Mouse (Mus musculus): ENCODE measurements around the gene Plk3. TPM values are rescaled to one million over a fixed set of nuclear protein-coding genes. Genes with fewer than 3 reads are reported as not detected.
A peak's percentile ranks its signal among the peaks of the same experiment; 100 is the strongest.

Gene Plk3
- polyA plus RNA-seq, 1 experiment from 2014 or later = 36.8 TPM

GRCm38 (mm10) chr4:117132794-117133143, 994 bp downstream of the Plk3 start:
- no peak for DNase-seq (ENCODE audit: low spot score)
- peaks cover 35% of the 10 kb centered on the region for H3K27me3 ChIP-seq (ENCODE audit: low read depth, poor library complexity, severe bottlenecking)
- H3K36me3 ChIP-seq = peaks cover 39% of the 10 kb centered on the region
- peak overlapping the region; percentile 95 for H3K4me3 ChIP-seq
- H3K4me1 ChIP-seq = peaks cover 81% of the 10 kb centered on the region
- 2% methylated on average over 11 of the region's 11 CpGs for WGBS
- peak overlapping the region; percentile 93 for H3K27ac ChIP-seq (replicated peaks)
- no peaks in the 10 kb centered on the region for H3K9me3 ChIP-seq (replicated peaks)

- Histone ChIP-seq H3K27ac (replicated peaks) (peak overlapping the region; percentile 93), H3K36me3 (peaks cover 46% of the 10 kb centered on the region), H3K27me3 (ENCODE audit: low read depth, poor library complexity, severe bottlenecking) (peaks cover 35% of the 10 kb centered on the region), H3K9me3 (replicated peaks) (no peaks in the 10 kb centered on the region), H3K4me3 (peak overlapping the region; percentile 95), H3K4me1 (peaks cover 81% of the 10 kb centered on the region)
- WGBS = 2% methylated on average over 7 of the region's 7 CpGs
- DNase-seq (ENCODE audit: low spot score) = peak; percentile 89
These were observed 1.6 kb downstream of the Plk3 start for GRCm38 (mm10) chr4:117131890-117132793.

GRCm38 (mm10) chr4:117131198-117131597, 2.6 kb downstream of the Plk3 start:
- WGBS = 63% methylated on average over 6 of the region's 6 CpGs

GRCm38 (mm10) chr4:117130790-117131189, 3.0 kb downstream of the Plk3 start:
- DNase-seq (ENCODE audit: low spot score) = no peak
- 64% methylated on average over 6 of the region's 6 CpGs for WGBS
- H3K27ac ChIP-seq (replicated peaks) = peak overlapping the region; percentile 93
- peak overlapping the region; percentile 95 for H3K4me3 ChIP-seq
- peaks cover 35% of the 10 kb centered on the region for H3K27me3 ChIP-seq (ENCODE audit: low read depth, poor library complexity, severe bottlenecking)
- H3K4me1 ChIP-seq = peaks cover 84% of the 10 kb centered on the region
- H3K9me3 ChIP-seq (replicated peaks) = no peaks in the 10 kb centered on the region
- peaks cover 46% of the 10 kb centered on the region for H3K36me3 ChIP-seq

More at GRCm38 (mm10) chr4:117131198-117131597, 2.6 kb downstream of the Plk3 start:
- peak overlapping the region; percentile 95 for H3K4me3 ChIP-seq
- no peaks in the 10 kb centered on the region for H3K9me3 ChIP-seq (replicated peaks)
- peaks cover 84% of the 10 kb centered on the region for H3K4me1 ChIP-seq
- H3K27ac ChIP-seq (replicated peaks) = peak overlapping the region; percentile 93
- H3K36me3 ChIP-seq = peaks cover 46% of the 10 kb centered on the region
- peaks cover 35% of the 10 kb centered on the region for H3K27me3 ChIP-seq (ENCODE audit: low read depth, poor library complexity, severe bottlenecking)
- no peak for DNase-seq (ENCODE audit: low spot score)

GRCm38 (mm10) chr4:117127991-117128686, 5.6 kb downstream of the Plk3 start:
- Histone ChIP-seq H3K27ac (replicated peaks) (no peak overlapping the region), H3K36me3 (peaks cover 46% of the 10 kb centered on the region), H3K4me3 (no peak overlapping the region), H3K27me3 (ENCODE audit: low read depth, poor library complexity, severe bottlenecking) (peaks cover 34% of the 10 kb centered on the region), H3K4me1 (peaks cover 84% of the 10 kb centered on the region), H3K9me3 (replicated peaks) (no peaks in the 10 kb centered on the region)
- 93% methylated on average over 33 of the region's 33 CpGs for WGBS
- no peak for DNase-seq (ENCODE audit: low spot score)

- Histone ChIP-seq H3K4me1 (peaks cover 70% of the 10 kb centered on the region), H3K27me3 (ENCODE audit: low read depth, poor library complexity, severe bottlenecking) (peaks cover 21% of the 10 kb centered on the region), H3K27ac (replicated peaks) (peak within 1 kb of the TSS; percentile 91), H3K4me3 (peak within 1 kb of the TSS; percentile 25), H3K36me3 (peaks cover 46% of the 10 kb centered on the region), H3K9me3 (replicated peaks) (no peaks in the 10 kb centered on the region)
- WGBS = 86% methylated on average over 9 of the region's 9 CpGs
- no peak for DNase-seq (ENCODE audit: low spot score)
These were observed 7.0 kb downstream of the Plk3 start, which contains the start of gene Tctex1d4 for GRCm38 (mm10) chr4:117126675-117127290. Gene Tctex1d4, plus strand, starts transcription at chr4:117126794.

GRCm38 (mm10) chr4:117125910-117126674, 7.7 kb downstream of the Plk3 start:
- H3K9me3 ChIP-seq (replicated peaks) = no peaks in the 10 kb centered on the region
- peaks cover 14% of the 10 kb centered on the region for H3K27me3 ChIP-seq (ENCODE audit: low read depth, poor library complexity, severe bottlenecking)
- peaks cover 40% of the 10 kb centered on the region for H3K36me3 ChIP-seq
- WGBS = 51% methylated on average over 15 of the region's 15 CpGs
- H3K4me1 ChIP-seq = peaks cover 70% of the 10 kb centered on the region
- peak overlapping the region; percentile 91 for H3K27ac ChIP-seq (replicated peaks)
- peak overlapping the region; percentile 25 for H3K4me3 ChIP-seq
- DNase-seq (ENCODE audit: low spot score) = no peak

GRCm38 (mm10) chr4:117125348-117125909, 8.3 kb downstream of the Plk3 start, which contains the start of gene Btbd19:
Gene Btbd19, minus strand, starts transcription at chr4:117125725.
- 32% methylated on average over 8 of the region's 8 CpGs for WGBS
- Histone ChIP-seq H3K27ac (replicated peaks) (peak within 1 kb of the TSS; percentile 91), H3K27me3 (ENCODE audit: low read depth, poor library complexity, severe bottlenecking) (peaks cover 7% of the 10 kb centered on the region), H3K4me3 (peak within 1 kb of the TSS; percentile 25), H3K9me3 (replicated peaks) (no peaks in the 10 kb centered on the region), H3K4me1 (peaks cover 69% of the 10 kb centered on the region), H3K36me3 (peaks cover 34% of the 10 kb centered on the region)
- peak; percentile 62 for DNase-seq (ENCODE audit: low spot score)

- H3K4me1 ChIP-seq = peaks cover 66% of the 10 kb centered on the region
- H3K9me3 ChIP-seq (replicated peaks) = no peaks in the 10 kb centered on the region
- H3K27me3 ChIP-seq (ENCODE audit: low read depth, poor library complexity, severe bottlenecking) = peaks cover under 1% of the 10 kb centered on the region; the same call in 1 of the 2 replicates
- 72% methylated on average over 14 of the region's 14 CpGs for WGBS
- H3K27ac ChIP-seq (replicated peaks) = peak overlapping the region; percentile 91
- H3K36me3 ChIP-seq = peaks cover 27% of the 10 kb centered on the region
- H3K4me3 ChIP-seq = peak overlapping the region; percentile 25
- no peak for DNase-seq (ENCODE audit: low spot score)
These were observed 9.0 kb downstream of the Plk3 start for GRCm38 (mm10) chr4:117124518-117125347.

GRCm38 (mm10) chr4:117124218-117124517, 9.6 kb downstream of the Plk3 start:
- Histone ChIP-seq H3K27me3 (ENCODE audit: low read depth, poor library complexity, severe bottlenecking) (no peaks in the 10 kb centered on the region), H3K9me3 (replicated peaks) (no peaks in the 10 kb centered on the region), H3K27ac (replicated peaks) (peak overlapping the region; percentile 91), H3K4me3 (no peak overlapping the region), H3K36me3 (peaks cover 21% of the 10 kb centered on the region), H3K4me1 (peaks cover 67% of the 10 kb centered on the region)
- no peak for DNase-seq (ENCODE audit: low spot score)
- WGBS = 84% methylated on average over 3 of the region's 3 CpGs

GRCm38 (mm10) chr4:117123546-117124217, 10.1 kb downstream of the Plk3 start:
- 93% methylated on average over 7 of the region's 9 CpGs for WGBS
- Histone ChIP-seq H3K27me3 (ENCODE audit: low read depth, poor library complexity, severe bottlenecking) (no peaks in the 10 kb centered on the region), H3K4me3 (no peak overlapping the region), H3K27ac (replicated peaks) (peak overlapping the region; percentile 91; the same call in 1 of the 2 replicates), H3K9me3 (replicated peaks) (no peaks in the 10 kb centered on the region), H3K4me1 (peaks cover 63% of the 10 kb centered on the region), H3K36me3 (peaks cover 16% of the 10 kb centered on the region)
- no peak for DNase-seq (ENCODE audit: low spot score)
